Mouse (Mus musculus) spleen, postnatal 36 days (tissue): Measurements from ENCODE around the gene Rgcc.

Experiments used
- DNase-seq, 2 experiments: peaks; one replicate each; pipeline ENCODE4 v3.0.0; 2022; ENCODE audit warnings: low spot score in 2 of 2, mixed read lengths in 1 of 2

Gene Rgcc

DNA sequence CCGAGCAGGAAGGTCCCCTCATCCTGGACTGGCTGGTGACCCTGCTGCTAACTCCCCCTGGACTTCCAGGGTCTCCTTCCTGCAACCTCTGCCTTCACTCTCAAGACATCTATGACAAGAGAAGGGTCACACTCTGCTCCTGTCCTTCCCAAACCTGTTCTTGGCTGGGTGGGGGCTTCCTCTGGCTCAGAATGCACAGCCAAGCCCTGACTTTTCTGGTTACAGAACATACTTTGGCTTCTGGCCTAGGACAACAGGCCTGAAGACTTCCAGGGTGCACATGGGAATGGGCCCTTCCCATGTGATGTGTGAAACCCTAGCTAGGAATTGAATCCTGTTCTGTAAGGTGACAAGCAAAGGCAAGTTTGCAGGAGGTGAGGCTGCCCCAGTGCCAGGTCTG lies 22.0 kb downstream of the Rgcc start:
- DNase-seq, result no peak

DNA sequence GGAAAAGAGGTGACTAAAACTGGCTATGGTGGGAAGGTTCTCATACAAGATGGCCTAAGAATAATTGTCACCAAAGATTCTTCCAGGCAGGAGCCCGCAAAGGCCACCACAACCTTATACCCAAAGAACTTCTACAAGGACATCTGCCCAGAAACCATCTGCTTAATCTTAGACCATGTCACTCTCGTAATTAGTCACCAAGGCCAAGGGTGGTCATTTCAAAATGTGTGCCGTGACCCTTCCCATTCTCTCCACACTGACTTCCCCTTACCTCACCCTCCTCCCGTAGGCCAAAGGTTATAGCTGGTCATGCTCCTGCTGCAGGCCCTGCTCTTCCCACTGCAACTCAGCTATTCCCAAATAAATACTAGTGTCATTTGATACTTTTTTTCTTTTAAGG lies 22.5 kb downstream of the Rgcc start:
- no peak for DNase-seq

DNA sequence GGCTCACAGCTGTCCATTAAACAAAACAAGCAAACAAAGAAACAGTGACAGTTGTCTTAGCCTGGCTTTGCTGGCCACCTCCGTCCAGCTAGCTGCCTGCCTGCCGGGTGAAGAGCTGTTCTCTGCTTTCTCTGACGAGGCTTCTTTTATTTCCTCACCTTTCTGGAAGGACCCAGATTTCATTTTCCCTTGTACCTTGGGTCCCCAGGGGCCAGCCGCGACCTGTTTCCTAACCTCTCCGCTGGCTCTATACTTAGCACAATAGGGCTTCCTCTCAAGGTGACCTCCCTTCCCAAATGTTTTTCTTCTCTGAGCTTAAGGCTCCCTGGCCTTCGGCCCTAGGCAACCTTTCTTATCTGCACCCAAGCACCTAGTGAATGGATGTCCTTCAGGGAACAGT lies 23.5 kb downstream of the Rgcc start:
- DNase-seq, result no peak

DNA sequence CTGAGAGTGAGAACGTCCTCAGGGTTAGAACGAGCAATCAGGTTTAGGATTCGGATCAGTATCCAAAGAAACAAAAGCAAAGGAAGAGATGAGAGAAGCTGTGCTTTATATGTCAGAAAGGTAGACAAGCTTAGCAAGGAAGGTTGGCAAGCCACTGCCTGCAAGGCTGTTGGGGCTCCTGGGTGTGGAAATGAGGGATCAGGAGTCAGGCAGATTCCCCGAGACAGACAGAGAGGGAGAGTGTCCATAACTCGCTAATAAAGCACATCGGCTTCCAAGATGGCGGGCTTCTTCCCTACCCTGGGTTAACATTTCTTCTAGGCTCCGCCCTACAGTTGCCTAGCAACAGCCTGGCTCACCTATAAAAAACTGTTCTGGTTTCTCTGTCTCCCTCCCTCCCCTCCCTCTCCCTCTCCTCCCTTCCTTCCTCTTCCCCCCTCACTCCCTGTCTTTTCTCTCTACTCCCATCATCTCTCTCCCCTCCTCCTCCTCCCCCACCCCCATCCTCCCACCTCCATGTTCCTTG lies 25.5 kb downstream of the Rgcc start:
- DNase-seq, result no peak

DNA sequence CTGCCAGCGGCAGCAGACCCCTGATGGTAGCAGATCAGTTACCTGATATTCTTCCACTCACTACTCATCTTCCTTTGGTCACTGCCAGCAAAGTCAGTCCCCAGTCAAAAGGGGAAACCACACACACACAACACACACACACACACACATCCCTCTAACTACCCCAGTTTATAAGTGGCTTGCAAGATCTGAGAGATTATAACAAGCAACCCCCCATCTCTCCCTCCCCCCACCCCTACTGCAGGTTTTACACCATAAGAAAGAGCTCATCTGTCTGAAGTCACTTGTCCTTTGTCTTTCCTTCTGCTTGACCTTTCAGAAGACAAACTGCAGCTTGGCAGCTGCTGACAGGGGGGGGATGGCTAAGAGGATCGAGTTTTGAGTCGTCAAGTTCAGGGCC lies 26.0 kb downstream of the Rgcc start:
- DNase-seq, result no peak

DNA sequence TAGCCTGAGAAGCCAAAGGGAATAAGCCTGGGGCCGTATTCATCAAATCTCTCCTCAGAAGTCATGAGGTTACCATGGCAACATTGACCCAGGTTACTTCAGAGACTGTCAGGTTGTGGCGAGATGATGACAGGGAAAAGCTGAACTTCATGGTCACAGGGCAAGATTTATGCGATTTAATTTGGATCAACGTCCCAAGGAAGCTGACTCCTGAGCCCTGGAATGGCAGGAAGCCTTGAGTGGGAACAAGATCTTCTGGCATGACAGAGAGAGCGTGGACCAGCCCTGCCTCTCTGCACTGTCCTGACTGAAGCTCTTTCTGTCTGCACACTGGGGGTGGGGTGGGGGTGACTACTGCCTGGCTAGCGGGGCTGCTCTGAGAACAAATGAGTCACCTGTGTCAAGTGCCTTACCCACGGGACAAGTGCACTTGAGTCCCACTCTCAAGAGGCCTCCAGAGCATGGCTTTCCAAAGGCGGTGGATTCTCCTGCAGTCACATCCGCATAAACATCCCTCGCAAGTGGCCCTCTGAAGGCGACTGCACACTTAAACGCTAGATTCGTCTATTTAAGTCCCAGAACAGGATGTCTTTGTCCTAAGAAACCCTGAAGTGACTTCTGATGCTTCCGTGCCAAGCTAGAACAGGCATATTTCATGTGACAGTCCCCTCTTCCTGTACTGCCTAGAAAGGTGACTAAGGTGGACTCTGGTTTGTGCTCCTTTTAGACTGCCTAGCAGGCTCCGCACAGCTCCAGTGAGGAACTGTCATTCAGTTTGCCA lies 27.6 kb downstream of the Rgcc start:
- no peak for DNase-seq

DNA sequence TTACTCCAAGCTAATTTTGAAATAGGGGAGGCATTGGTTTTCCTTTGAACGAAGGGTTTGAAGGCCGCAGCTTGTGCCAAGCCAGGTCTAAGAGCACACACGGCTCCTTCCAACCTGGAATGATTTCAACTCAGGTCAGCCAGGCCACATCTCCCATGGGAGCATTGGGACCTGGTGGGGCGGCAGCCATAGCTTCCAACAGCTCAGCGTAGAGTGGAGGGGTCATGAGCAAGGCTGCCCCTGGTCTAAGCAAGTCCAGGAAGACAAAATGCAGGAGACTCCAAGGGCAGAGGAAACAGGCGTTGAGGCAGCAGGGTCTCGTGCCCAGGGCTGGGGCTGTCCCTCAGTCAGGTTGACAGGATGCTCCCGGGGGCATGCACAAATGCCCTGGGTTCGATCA lies 28.5 kb downstream of the Rgcc start:
- no peak for DNase-seq

DNA sequence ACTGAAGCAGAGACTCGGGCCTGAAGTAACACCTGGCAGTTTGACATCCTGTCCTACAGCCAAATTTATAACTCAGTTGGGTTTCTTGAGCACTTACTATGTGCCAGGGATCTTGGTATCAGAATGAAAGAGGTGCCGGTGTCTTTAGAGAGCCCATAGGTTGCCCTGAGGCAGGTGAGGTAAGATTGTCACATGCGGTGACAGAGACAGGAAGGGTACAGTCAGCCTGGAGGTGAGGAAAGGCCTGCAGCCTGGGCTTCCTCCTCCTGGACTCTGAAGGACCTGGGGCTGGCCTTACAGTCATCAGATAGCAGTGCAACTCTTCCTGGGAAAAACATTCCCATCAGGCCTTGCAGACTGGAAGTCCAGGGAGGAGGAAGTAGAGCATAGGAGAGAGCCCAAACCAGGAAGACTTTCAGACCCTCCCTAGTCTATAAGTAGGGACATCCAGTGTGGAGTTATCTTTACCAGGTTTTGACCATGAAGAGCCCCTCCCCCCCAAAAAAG lies 29.2 kb downstream of the Rgcc start:
- DNase-seq, result no peak

DNA sequence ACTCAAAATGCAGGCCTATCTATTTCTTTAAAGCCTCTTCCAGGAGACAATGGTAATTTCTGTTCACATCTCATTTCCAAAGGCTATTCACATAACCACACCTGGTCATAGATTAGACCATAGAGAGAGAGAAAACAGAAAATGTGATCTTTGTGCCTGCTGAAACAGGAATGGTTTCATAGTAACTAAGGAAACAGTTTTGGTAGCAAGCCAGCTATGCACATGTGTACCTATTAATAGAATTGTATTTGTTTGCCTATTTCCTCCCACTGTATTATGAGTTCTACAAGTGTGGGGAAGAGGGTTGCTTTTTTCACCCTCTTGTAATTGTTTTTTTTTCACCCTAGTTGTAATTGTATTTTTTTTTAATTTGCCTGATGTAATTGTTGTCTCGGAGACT lies 31.9 kb downstream of the Rgcc start:
- DNase-seq, result no peak

DNA sequence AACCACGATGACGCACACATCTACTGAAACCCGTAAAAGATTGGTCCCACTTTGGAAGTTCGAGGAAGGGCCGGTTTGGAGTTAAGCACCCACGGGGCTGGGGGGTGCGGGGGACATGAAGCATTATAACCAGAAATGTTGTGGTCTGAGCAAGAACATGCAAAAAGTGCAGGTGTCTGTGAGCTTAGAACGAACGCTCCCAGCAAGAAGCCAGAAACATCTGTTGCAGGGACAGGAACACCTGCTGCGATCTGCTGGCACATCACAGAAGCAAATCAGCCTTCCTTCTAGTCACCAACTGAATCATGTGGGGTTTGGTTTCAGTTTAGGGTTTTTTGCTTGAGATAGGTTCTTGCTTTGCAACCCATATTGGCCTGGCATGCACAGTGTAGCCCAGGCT lies 33.6 kb downstream of the Rgcc start:
- peak; percentile 32 to 35 for DNase-seq

DNA sequence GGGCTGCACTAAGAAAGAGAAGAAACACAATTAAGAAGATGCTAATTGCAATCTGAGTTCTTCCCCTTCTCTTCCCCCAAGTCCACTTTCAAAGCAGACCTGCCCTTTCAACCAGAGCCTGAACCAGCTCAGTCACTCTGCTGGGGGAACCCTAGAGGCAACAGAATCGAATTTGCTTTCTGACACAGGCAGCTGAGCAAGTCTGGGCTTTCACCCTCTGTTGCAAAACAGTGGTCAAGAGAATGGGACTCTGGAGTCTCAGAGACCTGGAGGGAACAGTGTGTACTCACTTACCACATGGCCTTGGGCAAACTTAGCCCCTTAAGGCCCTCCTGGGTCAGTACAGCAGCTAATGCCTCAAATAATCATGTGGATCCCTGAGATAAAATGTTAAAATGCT lies 34.1 kb downstream of the Rgcc start:
- peak; percentile 27 to 30 for DNase-seq

DNA sequence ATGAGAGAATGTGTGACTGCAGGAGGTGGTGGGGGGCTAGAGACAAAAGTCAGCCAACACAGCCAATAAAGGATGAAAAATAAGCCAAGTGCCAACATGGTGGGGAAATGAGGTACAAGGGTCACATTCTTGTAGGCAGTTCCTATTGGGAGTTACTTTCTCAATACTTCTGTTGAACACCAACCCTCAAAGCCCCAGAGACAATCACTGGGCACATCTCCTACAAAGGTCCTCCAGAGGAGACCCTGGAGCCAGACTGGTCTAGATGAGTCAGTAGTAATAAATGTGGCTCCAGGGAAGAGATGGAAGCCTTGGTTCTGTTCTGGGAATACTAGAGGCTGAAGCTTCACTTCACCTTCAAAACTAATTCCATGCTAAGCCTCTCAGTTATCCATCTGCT lies 35.0 kb downstream of the Rgcc start:
- DNase-seq, result no peak

DNA sequence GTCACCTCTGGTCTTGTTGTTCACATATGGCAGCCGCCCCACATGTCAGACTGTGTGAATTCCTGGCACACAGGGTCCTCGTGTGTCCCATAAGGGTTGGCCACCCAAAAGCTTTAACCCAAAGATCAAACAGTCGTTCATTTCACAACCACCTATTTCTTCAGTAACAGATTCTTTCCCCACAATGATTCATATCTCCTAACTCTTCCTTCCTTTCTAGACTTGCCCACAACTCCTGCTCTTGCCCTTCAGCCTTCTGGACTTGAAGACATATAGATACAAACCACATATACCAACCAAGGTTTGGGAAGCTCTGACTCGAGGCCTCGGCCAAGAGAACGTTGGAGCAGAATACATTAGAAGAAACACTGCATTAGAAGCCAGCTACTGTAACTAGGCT lies 35.7 kb downstream of the Rgcc start:
- no peak for DNase-seq

DNA sequence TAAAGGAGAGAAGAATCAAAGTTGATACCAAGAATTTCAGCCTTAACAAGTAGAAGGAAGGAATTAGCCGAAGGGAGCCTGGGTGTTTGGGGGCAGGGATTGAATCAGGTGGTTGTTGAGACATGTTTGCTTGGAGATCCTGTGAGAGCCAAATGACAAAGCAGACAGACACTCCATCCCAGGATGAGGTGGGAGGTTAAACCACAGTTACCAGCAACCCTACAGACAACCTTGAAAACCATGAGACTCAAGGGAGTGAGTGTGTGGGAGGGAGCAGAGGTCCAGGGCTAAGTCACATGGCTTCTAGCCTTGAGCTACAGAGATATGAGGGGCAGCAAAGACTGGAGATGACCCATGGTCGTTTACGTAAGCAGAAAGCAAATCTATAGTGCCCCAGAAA lies 38.1 kb downstream of the Rgcc start:
- DNase-seq, result no peak

DNA sequence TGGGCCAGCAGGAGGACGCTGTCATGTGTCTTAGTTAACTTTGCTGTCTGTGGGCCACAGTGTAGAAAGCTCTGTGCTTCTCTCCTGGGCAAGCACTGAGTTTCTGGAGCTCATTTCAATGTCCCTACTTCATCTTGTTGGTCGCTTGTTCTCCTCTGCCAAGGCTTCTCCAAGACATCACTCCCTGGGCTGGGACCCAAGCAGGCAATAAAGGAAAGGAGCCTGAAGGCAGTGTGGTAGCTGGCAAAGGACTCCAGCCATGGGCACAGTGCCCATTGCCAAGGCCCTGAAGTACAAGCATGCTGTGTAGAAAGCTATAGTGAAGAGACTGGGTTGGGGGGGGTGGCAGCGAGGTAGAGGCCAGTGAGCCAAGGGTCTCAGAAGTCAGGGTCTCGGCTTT lies 38.8 kb downstream of the Rgcc start:
- DNase-seq, result no peak

DNA sequence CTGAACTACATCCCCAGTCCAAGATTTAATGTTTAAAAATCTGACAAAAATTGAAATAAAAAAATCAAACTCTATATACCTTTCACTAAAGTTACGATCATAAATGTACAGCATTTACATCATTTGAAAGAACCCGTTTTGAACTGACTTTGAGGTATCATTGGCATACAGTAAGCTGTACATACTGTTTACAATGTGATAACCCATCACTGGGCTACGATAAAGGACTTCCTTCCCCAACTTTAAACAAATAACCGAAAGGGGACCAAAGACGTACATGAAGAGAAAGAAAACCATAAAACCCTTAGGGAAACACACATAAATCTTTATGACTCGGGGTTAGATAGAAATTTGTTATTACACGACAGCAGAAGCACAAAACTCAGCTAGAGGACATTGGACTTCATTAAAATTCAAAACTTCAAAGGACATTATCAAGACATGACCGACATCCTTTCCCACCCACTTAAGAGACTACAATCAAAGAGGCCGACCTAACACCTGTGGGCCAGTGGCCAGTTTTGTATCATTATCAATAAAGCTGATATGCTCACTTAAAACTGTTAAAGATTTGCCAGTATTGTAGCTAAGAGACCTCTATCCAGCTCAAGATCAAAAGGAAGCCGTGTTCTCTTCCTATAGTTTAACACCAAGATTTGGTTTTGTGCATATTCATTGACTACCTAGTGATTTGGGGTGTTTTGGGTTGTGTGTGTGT lies 42.2 kb downstream of the Rgcc start:
- DNase-seq, result no peak

DNA sequence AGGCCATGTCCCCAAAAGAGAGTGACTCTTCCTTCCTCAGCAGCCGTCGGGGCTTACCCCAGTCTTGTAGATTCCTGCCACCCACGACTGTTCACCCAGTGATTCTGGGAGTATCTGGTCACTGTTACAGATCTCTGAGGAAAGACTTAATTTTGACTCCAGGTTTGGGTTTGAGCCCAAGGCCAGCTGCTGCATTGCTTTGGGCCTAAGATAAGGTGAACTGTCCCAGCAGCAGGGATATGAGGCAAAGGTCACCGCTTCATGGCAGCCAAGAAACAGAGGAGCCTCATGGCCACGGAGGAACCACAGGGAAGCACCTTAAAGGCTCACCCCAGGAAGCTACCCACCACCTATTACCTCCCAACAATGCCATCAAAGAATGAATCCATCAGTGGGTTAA lies 44.8 kb downstream of the Rgcc start:
- no peak for DNase-seq

DNA sequence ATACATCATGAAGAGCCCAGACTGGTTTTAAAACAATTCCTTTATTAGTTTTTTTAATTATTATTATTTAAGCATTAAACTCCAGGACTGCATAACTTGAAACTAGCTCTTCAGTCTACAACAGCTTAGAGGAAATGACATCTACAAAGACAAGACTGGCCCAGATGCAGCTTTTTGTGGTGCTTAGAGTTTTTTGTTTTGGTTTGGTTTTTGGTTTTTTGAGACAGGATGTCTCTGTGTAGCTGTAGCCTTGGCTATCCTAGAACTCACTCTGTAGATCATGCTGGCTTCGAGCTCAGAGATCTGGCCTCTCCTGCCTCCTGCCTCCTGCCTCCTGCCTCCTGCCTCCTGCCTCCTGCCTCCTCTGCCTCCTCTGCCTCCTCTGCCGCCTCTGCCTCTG lies 45.7 kb downstream of the Rgcc start:
- no peak for DNase-seq

DNA sequence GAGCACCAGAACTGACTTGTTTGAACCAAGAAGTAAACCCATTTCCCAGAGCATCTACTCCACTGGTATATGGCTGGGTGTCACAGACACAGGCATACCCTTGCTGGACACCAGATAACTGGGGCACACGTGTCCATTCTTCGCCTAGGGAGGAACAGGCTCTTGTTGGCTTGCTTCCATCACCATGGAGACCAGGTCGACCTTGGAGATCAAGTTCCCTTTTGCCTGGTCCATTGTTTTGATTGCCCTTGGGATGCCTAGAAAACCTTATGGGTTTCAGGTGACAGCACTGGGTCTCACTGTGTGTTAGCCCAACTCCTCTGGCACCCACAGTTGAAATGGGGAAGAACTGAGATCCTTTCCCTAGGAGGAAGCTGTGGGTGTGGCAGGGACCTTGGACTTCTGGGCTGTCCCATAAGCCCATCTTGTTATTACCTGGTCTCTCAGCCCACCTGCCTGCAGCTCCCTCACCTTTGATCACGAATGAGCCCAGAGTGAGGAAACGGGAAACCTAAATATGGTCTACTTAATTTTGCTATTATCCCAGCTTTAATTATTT lies 49.6 kb downstream of the Rgcc start:
- DNase-seq, result no peak

DNA sequence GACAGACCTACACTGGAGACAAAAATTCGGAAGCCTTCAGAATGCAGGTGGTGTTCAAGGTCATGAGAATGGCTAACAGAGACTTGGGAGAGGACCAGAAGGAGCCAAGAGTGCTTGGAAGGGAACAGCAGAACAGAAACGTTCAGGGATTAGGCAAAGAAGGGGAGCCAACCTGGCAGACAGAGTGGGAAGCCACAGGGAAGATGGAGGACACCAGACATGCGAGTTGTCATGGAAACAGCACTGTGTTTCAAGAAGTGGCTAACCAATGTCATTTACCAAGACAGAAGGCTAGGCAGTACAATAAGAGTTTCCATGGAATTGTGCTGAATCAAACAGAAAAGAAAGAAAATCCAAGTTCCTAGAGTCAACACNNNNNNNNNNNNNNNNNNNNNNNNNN lies 56.9 kb downstream of the Rgcc start:
- DNase-seq, result no peak

DNA sequence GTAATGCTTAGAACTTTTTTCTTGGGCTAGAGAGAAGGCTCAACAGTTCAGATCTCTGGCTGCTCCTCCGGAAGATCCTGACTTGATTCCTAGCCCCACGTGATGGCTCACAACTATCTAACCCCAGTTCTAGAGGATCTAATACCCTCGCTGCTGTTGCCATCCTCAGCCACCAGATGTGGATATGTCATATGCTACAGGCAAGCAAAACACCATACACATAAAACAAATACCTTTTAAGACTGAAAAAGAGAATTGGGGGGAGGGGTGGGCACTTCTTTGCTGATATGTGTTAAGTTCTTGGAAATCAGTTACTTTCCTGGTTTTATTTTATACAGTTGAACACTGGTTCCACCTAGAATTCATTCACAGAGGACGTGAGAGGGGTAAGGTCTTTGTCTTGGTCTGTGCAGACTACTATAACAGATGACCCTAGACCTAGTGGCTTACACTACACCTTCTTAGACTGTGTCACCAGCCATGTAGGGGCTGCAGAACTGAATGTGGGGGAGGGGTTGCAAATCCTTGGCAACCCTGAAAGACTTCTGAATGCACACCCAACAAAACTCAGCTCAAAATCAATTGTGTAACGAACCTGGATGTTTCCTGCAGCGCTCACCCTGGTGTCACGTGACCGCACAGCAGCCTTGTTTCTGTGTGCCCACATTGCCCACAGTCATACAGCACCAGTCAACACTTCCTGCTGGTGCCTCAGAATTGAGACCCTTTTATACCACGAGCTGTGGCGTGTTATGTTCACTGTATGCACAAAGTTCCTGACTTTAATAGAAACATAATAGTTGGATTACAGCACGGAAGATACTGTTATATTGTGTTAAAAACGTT lies 58.2 kb downstream of the Rgcc start:
- peak; percentile 62 to 70 for DNase-seq

DNA sequence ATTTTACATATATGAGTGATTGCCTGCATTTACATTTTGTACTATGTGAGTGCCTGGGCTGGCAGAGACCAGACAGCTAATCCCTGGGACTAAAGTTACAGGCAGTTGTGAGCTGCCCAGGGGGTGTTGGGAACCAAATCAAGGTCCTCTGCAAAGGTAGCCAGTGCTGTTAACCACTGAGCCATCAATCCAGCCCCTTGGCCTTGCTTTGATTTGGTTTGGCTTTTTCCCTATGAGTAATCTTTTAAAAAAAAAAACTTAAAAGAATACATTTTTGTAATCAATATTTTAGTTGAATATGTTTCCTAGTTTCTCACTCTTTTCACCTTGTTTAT lies 59.1 kb downstream of the Rgcc start:
- no peak for DNase-seq
